Mouse (Mus musculus) MEL (cell line): ENCODE measurements around the gene Hoxa3. TPM values are rescaled to one million over a fixed set of nuclear protein-coding genes. Genes with fewer than 3 reads are reported as not detected.

ENCODE experiments used
- DNase-seq: peaks from one replicate; pipeline ENCODE4 v3.0.0; 2011; ENCODE audit warnings: low read depth, low spot score
- H3K27ac ChIP-seq: 2 replicates; pipeline ENCODE4 v1.5.1; 2012; ENCODE audit warnings: low read depth, mild to moderate bottlenecking, control low read depth, low read length, moderate library complexity; ENCODE audit not compliant: control insufficient read depth
- H3K27me3 ChIP-seq, 2 experiments: fragments of 150-350 bp in 1 of 2; sonication (generic) in 1 of 2; 2 replicates each; pipeline ENCODE4 v1.6.1; 2012; ENCODE audit warnings: low read length in 2 of 2, mild to moderate bottlenecking in 2 of 2, improper control_type of control experiment in 1 of 2, moderate library complexity in 1 of 2; ENCODE audit not compliant: insufficient read depth in 2 of 2, control insufficient read depth in 1 of 2
- H3K36me3 ChIP-seq, 2 experiments: 2 replicates each; pipeline ENCODE4 v1.6.1; 2012 to 2014; ENCODE audit warnings: low read length in 2 of 2, improper control_type of control experiment in 1 of 2, inconsistent platforms in 1 of 2, mild to moderate bottlenecking in 1 of 2; ENCODE audit not compliant: insufficient read depth in 2 of 2, control insufficient read depth in 1 of 2
- H3K4me1 ChIP-seq, 2 experiments: fragments of 150-350 bp in 1 of 2; sonication (generic) in 1 of 2; 2 replicates each; pipeline ENCODE4 v1.6.1; 2012; ENCODE audit warnings: low read length in 2 of 2, improper control_type of control experiment in 1 of 2, mild to moderate bottlenecking in 1 of 2; ENCODE audit not compliant: insufficient read depth in 2 of 2, control insufficient read depth in 1 of 2
- H3K4me3 ChIP-seq, 2 experiments: fragments of 150-350 bp in 1 of 2; sonication (generic) in 1 of 2; 2 replicates each; pipeline ENCODE4 v1.5.1; 2012; ENCODE audit warnings: low read depth in 2 of 2, low read length in 2 of 2, mild to moderate bottlenecking in 2 of 2, moderate library complexity in 2 of 2, control low read depth in 1 of 2, improper control_type of control experiment in 1 of 2; ENCODE audit not compliant: control insufficient read depth in 1 of 2, insufficient read depth in 1 of 2
- H3K79me2 ChIP-seq: 2 replicates; pipeline ENCODE4 v1.6.1; 2012; ENCODE audit warnings: mild to moderate bottlenecking, low read length, moderate library complexity; ENCODE audit not compliant: control insufficient read depth, poor library complexity, insufficient read depth
- H3K9ac ChIP-seq: 2 replicates; pipeline ENCODE4 v1.6.1; 2012; ENCODE audit warnings: low read depth, mild to moderate bottlenecking, control low read depth, low read length, moderate library complexity; ENCODE audit not compliant: control insufficient read depth, poor library complexity, severe bottlenecking
- H3K9me3 ChIP-seq: fragments of 150-350 bp; sonication (generic); replicated peaks from 2 replicates; pipeline ENCODE4 v1.6.1; 2012; ENCODE audit warnings: mild to moderate bottlenecking, low read length, improper control_type of control experiment, moderate library complexity; ENCODE audit not compliant: insufficient read depth
- BHLHE40 ChIP-seq: IDR thresholded peaks from 2 replicates; pipeline ENCODE4 v1.6.1; 2012; ENCODE audit warnings: low read depth, mild to moderate bottlenecking, inconsistent platforms, low read length, improper control_type of control experiment, borderline replicate concordance
- CHD2 ChIP-seq: IDR thresholded peaks from 2 replicates; pipeline ENCODE4 v1.6.1; 2011; ENCODE audit warnings: low read length, improper control_type of control experiment
- CTCF ChIP-seq, 3 experiments: IDR thresholded peaks in 2 of 3; conservative IDR thresholded peaks in 1 of 3; 2 replicates each; pipeline ENCODE4 v1.5.1; 2011 to 2012; ENCODE audit warnings: low read length in 3 of 3, low read depth in 2 of 3, mild to moderate bottlenecking in 2 of 3, improper control_type of control experiment in 1 of 3, inconsistent platforms in 1 of 3, mixed read lengths in 1 of 3, moderate library complexity in 1 of 3; ENCODE audit not compliant: control insufficient read depth in 1 of 3, insufficient read depth in 1 of 3, poor library complexity in 1 of 3, severe bottlenecking in 1 of 3
- E2F4 ChIP-seq: IDR thresholded peaks from 2 replicates; pipeline ENCODE4 v1.6.1; 2011; ENCODE audit warnings: low read depth, low read length, improper control_type of control experiment, borderline replicate concordance
- ELF1 ChIP-seq: IDR thresholded peaks from 2 replicates; pipeline ENCODE4 v1.6.1; 2014; ENCODE audit warnings: low read depth, mild to moderate bottlenecking, inconsistent platforms, low read length, improper control_type of control experiment, moderate library complexity
- EP300 ChIP-seq, 2 experiments: IDR thresholded peaks; 2 replicates each; pipeline ENCODE4 v1.6.1; 2011; ENCODE audit warnings: improper control_type of control experiment in 2 of 2, low read length in 2 of 2, low read depth in 1 of 2, mild to moderate bottlenecking in 1 of 2
- ETS1 ChIP-seq: IDR thresholded peaks from 2 replicates; pipeline ENCODE4 v1.6.1; 2012; ENCODE audit warnings: low read depth, mild to moderate bottlenecking, inconsistent platforms, low read length, improper control_type of control experiment, moderate library complexity
- JUND ChIP-seq: IDR thresholded peaks from 2 replicates; pipeline ENCODE4 v1.6.1; 2011; ENCODE audit warnings: low read depth, mild to moderate bottlenecking, improper control_type of control experiment, low read length
- KAT2A ChIP-seq: conservative IDR thresholded peaks from 2 replicates; pipeline ENCODE4 v1.6.1; 2012; ENCODE audit warnings: low read depth, low read length, improper control_type of control experiment, inconsistent platforms
- MAFK ChIP-seq: IDR thresholded peaks from 2 replicates; pipeline ENCODE4 v1.6.1; 2011; ENCODE audit warnings: low read depth, mild to moderate bottlenecking, low read length, improper control_type of control experiment, borderline replicate concordance
- MAX ChIP-seq: IDR thresholded peaks from 2 replicates; pipeline ENCODE4 v1.6.1; 2011; ENCODE audit warnings: low read length, improper control_type of control experiment
- MYB ChIP-seq: IDR thresholded peaks from 2 replicates; pipeline ENCODE4 v1.6.1; 2011; ENCODE audit warnings: mild to moderate bottlenecking, low read depth, low read length, improper control_type of control experiment
- NRF1 ChIP-seq: IDR thresholded peaks from 2 replicates; pipeline ENCODE4 v1.6.1; 2014; ENCODE audit warnings: low read depth, mild to moderate bottlenecking, inconsistent platforms, low read length, improper control_type of control experiment, moderate library complexity; ENCODE audit not compliant: poor library complexity, insufficient read depth, severe bottlenecking
- POLR2A ChIP-seq, 2 experiments: IDR thresholded peaks; 2 replicates each; pipeline ENCODE4 v1.6.1; 2011 to 2012; ENCODE audit warnings: low read length in 2 of 2, mild to moderate bottlenecking in 2 of 2, control low read depth in 1 of 2, improper control_type of control experiment in 1 of 2, low read depth in 1 of 2, moderate library complexity in 1 of 2; ENCODE audit not compliant: control insufficient read depth in 1 of 2, insufficient read depth in 1 of 2, poor library complexity in 1 of 2
- POLR2AphosphoS2 ChIP-seq: IDR thresholded peaks from 2 replicates; pipeline ENCODE4 v1.6.1; 2011; ENCODE audit warnings: low read length, improper control_type of control experiment
- POLR2AphosphoS5 ChIP-seq: IDR thresholded peaks from 2 replicates; pipeline ENCODE4 v1.6.1; 2012; ENCODE audit warnings: low read depth, borderline replicate concordance, mild to moderate bottlenecking, inconsistent platforms, low read length, moderate library complexity, mixed read lengths
- RCOR1 ChIP-seq: IDR thresholded peaks from 2 replicates; pipeline ENCODE4 v1.6.1; 2012; ENCODE audit warnings: low read depth, mild to moderate bottlenecking, inconsistent platforms, low read length, improper control_type of control experiment
- SMC3 ChIP-seq: IDR thresholded peaks from 2 replicates; pipeline ENCODE4 v1.6.1; 2011; ENCODE audit warnings: low read depth, low read length, improper control_type of control experiment
- TAL1 ChIP-seq: IDR thresholded peaks from 2 replicates; pipeline ENCODE4 v1.6.1; 2012; ENCODE audit warnings: mild to moderate bottlenecking, inconsistent platforms, low read length, moderate library complexity, mixed read lengths
- TCF12 ChIP-seq: IDR thresholded peaks from 2 replicates; pipeline ENCODE4 v1.6.1; 2014; ENCODE audit warnings: low read depth, mild to moderate bottlenecking, inconsistent platforms, low read length, improper control_type of control experiment, moderate library complexity
- UBTF ChIP-seq: IDR thresholded peaks from 2 replicates; pipeline ENCODE4 v1.6.1; 2012; ENCODE audit warnings: low read depth, mild to moderate bottlenecking, inconsistent platforms, low read length, improper control_type of control experiment, moderate library complexity, borderline replicate concordance; ENCODE audit not compliant: insufficient read depth
- USF1 ChIP-seq: IDR thresholded peaks from 2 replicates; pipeline ENCODE4 v1.6.1; 2014; ENCODE audit warnings: low read depth, mild to moderate bottlenecking, inconsistent platforms, low read length, improper control_type of control experiment, moderate library complexity
- USF2 ChIP-seq, 2 experiments: IDR thresholded peaks; 2 replicates each; pipeline ENCODE4 v1.6.1; 2011 to 2012; ENCODE audit warnings: improper control_type of control experiment in 2 of 2, low read length in 2 of 2, borderline replicate concordance in 1 of 2, inconsistent platforms in 1 of 2, low read depth in 1 of 2, mild to moderate bottlenecking in 1 of 2; ENCODE audit not compliant: insufficient read depth in 1 of 2
- ZC3H11A ChIP-seq: IDR thresholded peaks from 2 replicates; pipeline ENCODE4 v1.6.1; 2012; ENCODE audit warnings: low read depth, mild to moderate bottlenecking, inconsistent platforms, low read length, improper control_type of control experiment
- ZKSCAN1 ChIP-seq: IDR thresholded peaks from 2 replicates; pipeline ENCODE4 v1.6.1; 2012; ENCODE audit warnings: low read depth, mild to moderate bottlenecking, inconsistent platforms, low read length, improper control_type of control experiment, moderate library complexity
- ZMIZ1 ChIP-seq: IDR thresholded peaks from 2 replicates; pipeline ENCODE4 v1.6.1; 2012; ENCODE audit warnings: low read depth, mild to moderate bottlenecking, inconsistent platforms, low read length, improper control_type of control experiment, moderate library complexity
- polyA plus RNA-seq, 2 experiments: library from polyadenylated mRNA; stranded (reverse) in 1 of 2; unstranded in 1 of 2; fragments of >175 nt in 1 of 2; fragments of >200 nt in 1 of 2; gene quantifications; 2 replicates each; pipeline versions ENCODE4 v1.2.1 to v1.2.4; 2012; ENCODE audit warnings: low replicate concordance in 2 of 2, low read depth in 1 of 2; ENCODE audit not compliant: insufficient read length in 2 of 2, insufficient read depth in 1 of 2, missing spikeins in 1 of 2
- total RNA-seq: library from RNA; depleted of rRNA; stranded (reverse); fragments of 300-350 nt; gene quantifications from 2 replicates; pipeline ENCODE4 v1.2.3, GENCODE M21; 2012

Hoxa3 gene
- total and polyA plus RNA-seq, 3 experiments: not detected

DNA sequence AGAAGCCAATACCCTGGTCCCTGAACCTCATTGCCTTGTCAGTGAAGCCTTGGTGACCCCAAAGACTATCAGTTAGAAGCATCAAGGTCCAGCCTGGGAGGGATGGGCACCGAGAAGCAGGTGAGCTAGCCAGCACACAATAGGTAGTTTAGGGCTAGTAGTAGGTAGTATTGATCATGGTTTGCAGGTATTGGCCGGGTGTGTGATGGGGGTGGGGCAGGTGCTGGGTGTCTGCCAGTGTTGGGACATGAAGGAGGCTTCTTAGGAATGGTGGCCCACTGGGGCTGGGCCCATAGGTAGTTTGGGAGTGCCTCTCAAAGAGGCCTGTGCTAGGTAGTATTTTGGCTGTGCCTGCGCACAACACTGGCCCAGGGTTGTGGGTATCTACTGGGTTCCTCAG is 1.9 kb upstream of the Hoxa3 start:
- Histone ChIP-seq H3K27ac (no peak overlapping the region), H3K79me2 (no peaks in the 10 kb centered on the region), H3K9ac (no peak overlapping the region), H3K27me3 (no peaks in the 10 kb centered on the region), H3K9me3 (no peaks in the 10 kb centered on the region), H3K4me1 (no peaks in the 10 kb centered on the region), H3K4me3 (no peak overlapping the region), H3K36me3 (no peaks in the 10 kb centered on the region)
- no peak for DNase-seq
- TF ChIP-seq MAX (no peak), UBTF (no peak), CTCF (IDR thresholded peaks at IDR 0.05 in 2 of 3, conservative IDR thresholded peaks at IDR 0.05 in 1 of 3; ENCODE audit: control insufficient read depth in 1 of 3, insufficient read depth in 1 of 3, low read depth in 2 of 3, low read length in 3 of 3, poor library complexity in 1 of 3, severe bottlenecking in 1 of 3) (no peak), CHD2 (no peak), MYB (no peak), ELF1 (no peak), BHLHE40 (no peak), USF1 (no peak), ZKSCAN1 (no peak), ZC3H11A (no peak), POLR2A (IDR thresholded peaks at IDR 0.05; ENCODE audit: control insufficient read depth in 1 of 2, insufficient read depth in 1 of 2, low read depth in 1 of 2, low read length in 2 of 2, poor library complexity in 1 of 2) (no peak), POLR2AphosphoS2 (no peak), ETS1 (no peak), EP300 (IDR thresholded peaks at IDR 0.05; ENCODE audit: low read depth in 1 of 2, low read length in 2 of 2) (no peak), SMC3 (no peak), ZMIZ1 (no peak), JUND (no peak)

DNA sequence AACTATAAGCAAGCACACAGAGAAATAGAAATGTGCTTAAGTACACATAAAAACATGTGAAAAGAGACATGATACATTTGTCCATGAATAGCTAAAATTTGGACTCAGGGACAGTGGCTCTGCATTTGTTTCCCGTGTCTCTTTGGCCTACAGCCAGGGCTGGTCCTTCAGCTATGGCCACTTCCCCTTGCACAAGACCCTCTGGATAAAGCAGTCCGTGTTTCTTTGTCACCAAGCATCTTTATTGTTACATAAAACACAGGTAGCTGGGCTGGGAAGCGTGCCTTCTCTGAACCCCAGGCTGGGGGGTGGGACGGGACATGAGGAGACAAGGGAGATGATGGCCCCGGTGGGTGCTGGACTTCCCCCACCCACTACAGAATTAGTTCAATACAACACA is 1.1 kb upstream of the Hoxa3 start:
- no peaks in the 10 kb centered on the region for H3K9me3 ChIP-seq
- no peaks in the 10 kb centered on the region for H3K27me3 ChIP-seq
- no peak overlapping the region for H3K9ac ChIP-seq
- H3K36me3 ChIP-seq: no peaks in the 10 kb centered on the region
- TF ChIP-seq TCF12 (no peak), MAFK (no peak), POLR2AphosphoS5 (no peak), USF2 (IDR thresholded peaks at IDR 0.05; ENCODE audit: borderline replicate concordance in 1 of 2, insufficient read depth in 1 of 2, low read depth in 1 of 2, low read length in 2 of 2) (no peak), RCOR1 (no peak), CTCF (IDR thresholded peaks at IDR 0.05 in 2 of 3, conservative IDR thresholded peaks at IDR 0.05 in 1 of 3; ENCODE audit: control insufficient read depth in 1 of 3, insufficient read depth in 1 of 3, low read depth in 2 of 3, low read length in 3 of 3, poor library complexity in 1 of 3, severe bottlenecking in 1 of 3) (no peak), POLR2A (IDR thresholded peaks at IDR 0.05; ENCODE audit: control insufficient read depth in 1 of 2, insufficient read depth in 1 of 2, low read depth in 1 of 2, low read length in 2 of 2, poor library complexity in 1 of 2) (no peak), NRF1 (no peak), CHD2 (no peak), TAL1 (no peak), USF1 (no peak), KAT2A (no peak), MYB (no peak), E2F4 (no peak), SMC3 (no peak), BHLHE40 (no peak), MAX (no peak)
- no peak overlapping the region for H3K27ac ChIP-seq
- no peak overlapping the region for H3K4me3 ChIP-seq
- no peak for DNase-seq
- no peaks in the 10 kb centered on the region for H3K4me1 ChIP-seq
- no peaks in the 10 kb centered on the region for H3K79me2 ChIP-seq
